Mouse (Mus musculus) heart, adult 8-10 months (tissue): ENCODE results near the gene Irx4. TPM values are rescaled to one million over a fixed set of nuclear protein-coding genes. Genes with fewer than 3 reads are reported as not detected.
A peak's percentile ranks its signal among the peaks of the same experiment; 100 is the strongest.

Experiments used
- DNase-seq: peaks from one replicate; pipeline ENCODE4 v3.0.0; 2022; ENCODE audit warnings: low spot score
- total RNA-seq, 4 experiments: library from RNA; stranded (reverse); gene quantifications; 2 replicates each; pipeline ENCODE4 v1.2.4; 2022

Gene Irx4
- total RNA-seq, 4 experiments from 2014 or later = 27.8 to 34.9 (median 32.4) TPM

DNA sequence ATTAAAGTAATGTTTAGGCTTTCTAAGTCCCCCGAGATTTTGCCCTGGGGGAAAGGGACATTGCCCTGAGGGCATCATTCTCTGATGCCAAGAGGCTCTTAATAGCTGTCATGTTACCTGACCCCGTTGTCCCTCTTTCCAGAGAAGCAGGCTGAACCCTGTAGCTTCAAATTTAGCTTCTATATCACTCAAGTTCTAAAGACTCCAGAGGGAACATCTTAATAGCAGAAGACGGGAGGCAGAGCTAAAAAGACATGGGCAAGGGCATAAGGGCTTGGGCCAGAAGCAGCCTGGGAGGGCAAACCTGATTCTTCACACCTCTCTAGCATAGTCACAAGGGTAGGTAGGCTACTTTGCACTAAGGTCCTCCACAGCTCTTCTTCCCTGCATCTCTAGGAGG lies 9.6 kb downstream of the Irx4 start:
- DNase-seq = no peak

DNA sequence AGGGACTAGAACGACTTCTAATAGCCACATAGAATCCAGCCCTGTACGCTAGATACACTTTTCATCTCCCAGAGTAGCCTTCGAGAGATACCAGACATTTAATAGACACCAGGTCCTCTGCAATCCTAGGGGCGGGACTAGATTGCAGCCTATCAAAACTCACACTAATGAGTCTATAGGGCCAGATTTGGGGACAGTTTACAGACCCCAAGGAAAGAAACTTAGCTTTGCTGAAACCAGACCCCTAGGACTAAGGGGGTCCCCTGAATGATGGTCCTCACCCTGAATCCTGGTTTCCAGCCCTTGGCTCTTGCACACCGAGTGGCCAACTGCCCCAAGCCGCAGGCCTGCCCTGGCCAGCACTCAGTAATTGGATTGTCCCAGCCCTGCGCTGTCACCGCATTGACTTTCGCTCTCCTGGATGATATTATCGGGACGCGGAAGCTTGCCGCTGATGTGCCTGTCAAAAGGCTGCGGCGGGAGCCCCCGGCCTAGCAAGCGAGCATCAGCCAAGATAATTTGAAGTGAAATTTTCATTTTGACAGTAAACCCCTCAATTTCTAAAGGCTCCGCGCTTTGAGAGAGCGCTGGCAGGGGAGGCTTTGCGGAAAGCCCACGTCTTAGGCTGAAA lies 10.3 kb downstream of the Irx4 start:
- DNase-seq = no peak

DNA sequence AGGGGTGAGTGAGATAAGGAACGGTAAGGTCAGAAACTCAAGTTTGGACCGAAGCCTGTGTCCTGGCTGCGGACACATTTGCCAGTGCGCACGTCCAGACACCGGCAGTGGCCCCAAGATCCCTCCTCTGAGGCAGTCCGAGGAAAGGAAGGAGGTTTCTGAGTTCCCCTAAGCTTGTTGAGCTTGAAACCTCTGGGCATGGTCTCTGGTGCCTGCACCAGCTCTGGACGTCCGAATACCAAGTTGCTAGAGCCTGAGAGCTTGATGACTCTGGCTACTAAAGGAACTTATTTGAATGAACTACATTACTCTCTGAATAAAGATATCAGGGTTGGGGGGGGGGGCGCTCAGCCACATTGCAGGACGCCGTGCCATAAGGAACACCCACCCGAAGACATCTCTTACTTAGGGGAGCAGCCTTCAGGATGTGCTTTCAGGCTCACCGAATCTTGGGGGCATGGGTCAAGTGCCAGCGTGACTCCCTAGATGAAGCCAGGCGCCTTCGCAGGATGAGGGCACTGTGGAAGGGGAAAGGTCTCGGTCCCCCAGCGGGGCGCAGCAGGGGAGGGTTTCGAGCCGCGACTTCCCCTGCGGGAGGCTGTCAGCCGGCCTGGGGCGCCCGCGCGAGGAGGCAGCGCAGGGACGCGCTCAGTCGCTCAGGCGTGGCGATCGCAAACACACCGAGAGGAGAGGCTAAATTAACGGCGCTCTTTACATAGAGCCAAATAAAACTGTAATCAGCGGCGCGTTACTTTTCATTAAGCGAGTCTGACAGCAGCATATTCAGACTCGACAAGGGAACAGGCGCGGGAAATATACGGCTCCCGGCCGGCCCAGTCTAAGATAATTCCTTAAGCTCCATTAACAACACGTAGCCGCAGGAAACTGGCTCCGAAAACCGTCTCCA lies 11.3 kb downstream of the Irx4 start:
- DNase-seq = no peak

DNA sequence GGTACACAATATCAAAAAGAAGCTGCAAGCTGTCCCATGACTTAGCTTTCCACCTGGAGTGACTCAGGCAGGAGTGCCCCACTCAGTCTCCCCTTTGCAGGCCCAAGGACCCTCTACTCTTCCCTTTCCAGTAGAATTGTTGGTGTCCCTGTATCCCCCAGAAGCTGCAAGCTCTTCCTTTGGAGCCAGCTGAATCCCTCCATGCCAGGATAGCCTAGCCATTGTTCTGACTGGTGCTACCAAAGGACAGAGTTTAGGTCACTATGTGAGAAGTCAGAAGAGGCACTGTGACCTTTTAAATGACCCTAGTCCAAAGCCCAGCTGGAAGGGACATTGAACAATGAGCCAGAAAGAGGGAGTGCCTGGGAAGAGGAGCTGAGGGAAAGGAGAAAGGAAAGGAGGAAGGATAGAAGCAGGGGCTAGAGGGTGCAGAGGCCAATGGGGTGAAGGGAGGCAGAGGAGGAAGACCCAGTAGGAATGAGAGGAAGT lies 12.6 kb downstream of the Irx4 start:
- DNase-seq = no peak

DNA sequence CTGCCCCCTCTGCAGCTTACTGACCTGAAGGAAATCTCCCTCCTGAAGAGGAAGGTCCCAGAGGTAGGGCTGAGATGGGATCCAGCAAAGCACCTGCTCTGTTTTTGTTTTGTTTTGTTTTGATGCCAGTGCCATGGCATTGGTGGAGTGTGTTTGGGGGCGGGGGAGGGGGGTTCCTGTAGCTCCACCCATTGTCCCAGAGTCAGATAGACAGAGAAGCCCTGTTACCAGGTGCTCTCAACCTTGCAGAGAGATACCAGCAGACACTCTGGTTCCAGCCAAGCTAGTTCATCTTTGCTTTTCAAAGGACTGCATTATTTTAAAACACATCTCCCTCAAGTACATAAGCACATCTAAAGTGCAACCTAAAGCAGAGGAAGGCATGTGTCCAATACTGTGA lies 13.3 kb downstream of the Irx4 start:
- DNase-seq = no peak

DNA sequence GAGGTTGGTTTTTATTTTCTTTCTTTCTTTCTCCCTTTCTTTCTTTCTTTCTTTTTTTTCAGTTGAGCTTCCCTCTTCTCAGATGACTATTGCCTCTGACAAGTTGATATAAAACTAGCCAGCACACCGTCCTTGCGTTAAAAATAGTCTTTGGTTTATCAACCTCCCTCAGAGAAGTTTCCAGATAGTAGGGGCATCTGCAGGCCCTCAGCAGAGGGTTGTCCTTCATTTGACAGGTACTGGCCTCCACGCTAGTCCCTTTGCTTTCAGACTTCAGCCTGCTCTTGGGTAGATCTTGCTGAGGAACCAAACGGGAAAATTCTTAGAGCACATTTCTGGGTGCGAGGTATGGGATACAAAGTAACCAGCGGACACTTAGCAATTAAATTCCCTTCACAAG lies 17.1 kb downstream of the Irx4 start:
- DNase-seq = no peak

DNA sequence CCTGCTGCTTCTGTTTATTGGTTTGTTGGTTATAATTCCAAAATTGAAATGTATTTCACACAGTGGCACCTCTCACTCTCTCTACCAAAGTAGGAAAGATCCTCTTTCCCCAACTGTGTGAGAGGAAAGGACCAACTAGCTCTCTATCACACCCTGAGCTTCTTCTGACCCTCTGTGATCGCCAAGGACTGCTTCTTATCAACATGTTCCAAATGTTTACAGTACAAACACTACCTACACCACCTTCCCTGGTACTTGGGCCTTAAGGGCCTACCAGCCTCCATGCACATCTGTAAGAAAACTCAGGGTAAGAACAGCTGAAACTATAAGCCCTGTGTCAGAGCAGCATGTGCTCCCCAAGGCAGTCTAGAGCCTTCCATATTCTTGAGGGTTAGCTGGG lies 17.5 kb downstream of the Irx4 start:
- DNase-seq = no peak

DNA sequence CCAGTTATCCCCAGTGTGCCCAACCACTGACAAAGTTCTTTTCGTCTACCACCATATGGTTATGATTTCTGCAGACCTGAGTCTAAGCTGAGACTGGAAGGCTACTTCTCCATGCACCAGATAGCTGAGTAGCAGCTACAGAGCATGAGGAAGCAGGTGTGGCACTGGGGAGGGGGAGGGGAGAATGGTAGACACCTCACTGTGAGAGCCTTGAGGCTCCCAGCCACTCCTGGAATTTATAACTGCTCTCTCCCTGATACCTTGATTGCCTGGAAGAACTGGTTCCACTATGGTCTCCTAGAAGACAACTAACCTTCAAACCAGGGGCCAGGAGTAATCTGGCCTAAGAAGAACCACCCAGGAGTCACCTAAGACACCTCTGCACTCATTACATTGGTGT lies 18.9 kb downstream of the Irx4 start:
- DNase-seq = no peak

DNA sequence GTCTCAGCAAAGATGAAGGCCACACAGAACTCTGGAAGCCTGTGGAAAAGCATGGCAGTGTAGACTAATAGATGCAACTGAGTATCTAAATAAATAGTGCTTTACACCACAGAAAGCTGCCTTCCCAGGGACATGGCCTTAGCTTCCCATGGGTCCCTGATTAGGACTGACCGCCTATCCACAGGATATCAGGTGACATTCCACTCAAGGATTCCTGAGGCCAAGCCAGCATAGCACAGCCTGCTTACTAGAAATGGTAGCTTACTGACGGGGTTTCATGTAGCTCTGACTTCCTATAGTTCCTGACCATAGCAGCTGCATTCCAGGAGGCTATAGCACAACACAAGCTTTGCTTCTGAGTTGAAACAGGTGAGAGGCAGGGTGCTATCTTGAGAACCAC lies 22.1 kb downstream of the Irx4 start:
- no peak for DNase-seq

DNA sequence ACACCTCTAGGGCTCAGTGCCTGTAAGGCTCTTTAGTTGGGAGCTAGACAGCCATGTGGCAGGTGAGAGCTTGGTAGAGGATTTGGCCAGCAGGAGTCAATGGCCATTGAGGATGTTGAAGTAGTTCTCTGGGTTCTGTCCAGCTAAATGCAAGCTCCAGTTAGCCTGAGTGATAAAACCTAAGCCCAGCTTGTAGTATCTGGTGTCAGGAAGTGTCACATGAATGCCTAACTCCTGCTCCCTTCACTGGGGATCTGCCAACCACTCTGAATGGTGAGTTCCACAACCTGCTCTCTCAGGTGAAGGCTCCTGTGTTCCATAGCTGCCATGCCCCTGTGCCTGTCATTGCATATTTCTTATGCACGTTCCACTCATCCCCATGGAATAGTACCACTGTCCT lies 23.3 kb downstream of the Irx4 start:
- no peak for DNase-seq

DNA sequence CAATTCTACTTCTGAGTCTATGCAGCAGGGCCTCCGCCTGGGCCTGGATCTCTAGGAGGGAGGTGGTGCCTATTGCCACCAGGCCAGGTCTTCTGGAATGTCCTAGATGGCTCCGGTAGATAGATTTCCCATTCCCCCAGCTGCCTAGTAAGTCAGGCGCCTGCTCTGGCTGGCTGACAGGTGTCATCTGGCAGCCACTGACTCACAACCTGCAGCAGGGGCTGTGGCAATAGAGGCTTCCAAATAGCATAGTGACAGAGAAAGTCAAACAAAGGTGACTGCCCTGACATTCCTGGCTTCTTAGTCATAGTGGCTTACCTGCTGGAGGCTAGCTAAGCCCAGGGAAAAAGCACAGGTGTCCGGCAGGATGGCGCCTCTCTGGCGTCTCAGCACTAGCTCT lies 29.9 kb downstream of the Irx4 start:
- DNase-seq = peak; percentile 46

DNA sequence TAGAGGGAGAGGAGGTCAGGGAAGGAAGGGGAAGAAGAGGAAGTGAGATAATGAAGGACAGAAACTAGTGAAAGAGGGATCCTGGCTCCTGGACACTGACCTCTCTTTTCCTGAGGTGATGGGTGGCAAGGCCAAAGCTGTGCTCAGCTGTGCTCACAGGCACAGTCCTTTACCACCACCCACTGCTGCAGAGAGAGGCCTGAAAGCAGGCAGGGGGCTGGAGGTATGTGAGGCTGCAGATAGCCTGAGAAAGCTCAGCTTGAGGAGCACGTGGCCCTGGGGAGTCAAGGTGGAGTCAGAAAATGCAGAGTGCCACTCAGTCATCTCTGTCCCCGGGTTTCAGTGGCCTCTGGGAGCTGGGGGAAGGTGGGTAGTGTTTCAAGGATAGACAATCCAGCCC lies 30.8 kb downstream of the Irx4 start:
- no peak for DNase-seq

DNA sequence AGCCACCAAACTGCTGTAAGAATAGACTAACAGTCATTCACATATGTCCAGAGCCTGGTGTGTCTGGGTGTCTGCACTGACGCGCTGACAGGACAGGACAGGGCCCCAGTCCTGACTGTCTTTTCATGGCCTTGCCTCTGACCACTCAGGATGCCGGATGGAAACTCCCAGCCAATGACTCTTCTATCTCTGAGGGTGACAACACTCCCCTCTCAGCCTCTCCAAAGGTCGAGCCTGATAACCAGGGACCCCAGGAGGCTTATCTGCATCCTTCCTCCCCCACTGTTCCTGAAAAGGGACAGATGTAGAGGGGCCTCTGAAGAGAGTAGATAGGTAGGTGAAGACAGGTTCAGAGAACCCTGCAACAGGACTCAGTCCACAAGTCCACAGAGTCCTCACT lies 38.4 kb downstream of the Irx4 start:
- DNase-seq = no peak

DNA sequence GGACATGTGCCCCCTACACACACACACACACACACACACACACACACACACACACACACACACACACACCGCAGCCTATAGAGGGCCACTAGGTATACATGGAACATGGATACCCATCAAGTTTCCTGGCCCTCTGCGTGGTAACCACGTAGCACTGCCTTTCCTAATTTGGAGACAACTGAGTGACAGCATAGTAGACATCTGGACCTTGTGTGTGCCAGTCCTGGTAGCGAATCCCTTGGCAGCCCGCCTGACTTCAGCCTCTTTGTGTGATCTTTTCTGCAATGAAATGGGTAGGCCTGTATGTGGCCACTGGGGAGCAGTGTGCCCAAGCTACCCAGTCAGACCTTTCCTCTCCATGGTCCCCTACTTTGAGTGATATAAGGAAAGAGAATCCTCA lies 39.0 kb downstream of the Irx4 start:
- DNase-seq = no peak

DNA sequence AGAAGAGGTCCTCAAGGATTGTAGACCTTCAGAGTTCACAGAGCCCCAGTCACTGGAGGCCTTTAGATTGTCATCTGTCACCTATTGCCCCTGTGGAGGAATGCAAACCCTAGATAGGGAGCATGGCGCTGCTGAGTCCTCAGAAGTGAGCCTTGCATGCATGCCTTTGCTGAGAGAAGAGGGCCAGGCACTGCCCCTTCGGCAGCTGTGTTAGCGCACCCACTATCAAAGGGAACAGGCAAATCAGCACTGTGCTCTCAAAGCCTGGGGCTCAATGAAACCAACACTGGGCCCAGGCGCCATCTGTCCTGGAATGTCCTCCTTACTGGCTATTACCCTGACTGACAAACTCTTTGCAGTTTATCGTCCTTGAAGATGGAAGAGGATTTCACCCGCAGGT lies 44.5 kb downstream of the Irx4 start:
- no peak for DNase-seq

DNA sequence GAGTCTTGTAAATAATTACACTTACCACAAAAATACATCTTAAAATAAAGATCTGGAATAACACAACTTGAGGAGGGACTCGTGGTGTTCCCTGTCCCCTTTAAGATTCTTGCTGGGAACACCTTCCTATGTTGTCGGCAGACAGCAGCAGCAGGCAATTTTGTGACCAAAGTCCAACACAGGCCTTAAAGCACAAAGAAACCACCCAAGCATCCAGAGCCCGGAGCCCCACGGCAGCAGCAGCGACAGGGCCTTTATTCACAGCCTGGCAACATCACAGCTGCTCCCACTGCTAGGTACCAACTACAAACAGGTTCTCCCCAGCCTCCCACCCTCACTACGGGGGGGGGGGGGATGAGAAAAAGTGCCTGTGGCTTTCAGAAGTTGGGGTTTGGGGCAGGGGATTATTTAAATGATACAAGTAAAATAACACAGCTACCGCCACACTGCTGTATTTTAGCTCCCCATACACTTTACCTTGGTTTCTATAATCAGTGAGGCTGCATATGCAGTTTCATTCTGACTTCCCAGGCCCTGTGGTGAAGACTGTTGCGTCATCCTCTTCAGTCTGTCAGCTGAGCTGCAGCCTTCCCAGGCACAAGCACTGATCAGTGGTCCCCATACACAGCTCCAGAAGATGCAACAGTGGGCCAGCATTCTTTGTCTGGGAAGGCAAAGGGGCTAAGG lies 45.3 kb downstream of the Irx4 start:
- DNase-seq = no peak

DNA sequence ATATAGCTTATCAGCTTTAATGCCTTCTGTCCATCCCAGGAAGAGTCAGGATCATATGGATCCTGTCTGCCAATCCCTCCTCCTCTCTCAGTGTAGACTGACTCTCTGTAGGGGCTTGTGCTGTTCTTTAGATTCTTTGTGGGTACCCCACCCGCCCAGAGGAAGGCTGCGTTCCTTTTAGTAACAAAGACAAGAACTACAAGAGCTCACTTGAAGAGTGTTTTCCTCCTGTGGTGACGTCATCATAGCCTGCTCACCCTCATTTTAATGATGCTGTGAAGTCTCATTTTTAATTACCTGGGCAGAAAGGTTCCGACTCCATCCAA lies 45.8 kb downstream of the Irx4 start:
- DNase-seq = no peak

DNA sequence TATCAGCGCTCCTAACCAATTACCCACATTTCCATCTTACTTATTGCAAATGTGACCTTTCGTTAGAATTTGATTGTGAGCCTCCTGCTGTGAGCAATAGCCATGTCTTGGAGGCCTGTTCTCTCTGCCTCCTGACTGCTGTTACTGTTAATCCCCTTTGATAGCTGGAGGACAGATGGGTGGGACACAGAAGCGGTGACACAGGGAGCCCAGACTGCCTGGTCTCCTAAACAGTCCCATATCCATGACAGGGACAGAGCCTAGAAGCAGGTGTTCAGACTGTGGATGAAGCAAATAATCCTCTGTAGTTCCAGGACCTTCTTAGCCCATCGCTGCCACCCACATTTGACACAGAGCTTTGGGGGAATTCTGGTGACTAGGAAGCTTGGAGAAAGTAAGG lies 46.2 kb downstream of the Irx4 start:
- no peak for DNase-seq

DNA sequence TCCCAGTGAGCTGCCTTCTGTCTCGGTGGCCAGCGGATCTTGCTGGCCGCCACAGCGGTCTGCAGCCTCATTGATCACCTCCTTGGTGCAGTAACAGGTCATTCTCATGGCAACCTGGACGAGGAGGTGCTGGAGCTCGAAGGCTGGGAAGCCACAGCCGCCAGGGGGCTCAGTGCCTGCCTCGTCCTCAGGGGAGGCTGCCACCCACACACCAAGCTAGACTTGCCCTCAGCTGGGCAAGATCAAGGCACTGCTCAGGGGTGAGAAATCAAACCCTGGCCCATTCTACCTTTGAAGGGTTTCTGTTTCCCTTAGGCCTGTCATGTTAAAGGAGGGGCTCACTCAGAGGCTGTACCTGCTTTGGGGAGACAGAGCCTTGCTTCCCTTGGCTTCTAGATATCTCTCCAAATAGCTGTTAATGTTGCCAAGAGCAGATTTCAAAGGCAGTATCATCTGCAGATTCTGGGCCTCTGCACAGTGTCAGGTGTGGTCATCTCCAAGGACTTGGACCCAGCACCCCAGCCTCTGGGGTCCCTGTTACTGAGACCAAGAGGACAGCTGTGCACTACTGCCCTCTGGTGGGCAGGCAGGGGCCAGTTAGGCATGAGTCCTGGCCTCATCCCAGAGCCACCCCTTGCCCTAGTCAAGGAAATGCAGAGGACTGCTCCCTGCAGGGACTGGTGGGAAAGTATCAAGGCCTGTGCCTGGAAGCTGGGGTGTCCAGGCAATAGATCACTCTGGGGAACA lies 50.1 kb downstream of the Irx4 start:
- DNase-seq = no peak
